Mouse (Mus musculus) olfactory bulb, adult 2 months (tissue): Measurements from ENCODE around the gene Rhox11.

Source experiments
- CTCF ChIP-seq: fragments of 200-500 bp; IDR thresholded peaks from 2 replicates; pipeline ENCODE4 v1.5.1; 2012; ENCODE audit warnings: low read depth, mild to moderate bottlenecking, low read length, moderate library complexity; ENCODE audit not compliant: insufficient read depth
- POLR2A ChIP-seq: fragments of 200-500 bp; IDR thresholded peaks from 2 replicates; pipeline ENCODE4 v1.6.1; 2012; ENCODE audit warnings: mild to moderate bottlenecking, low read depth, low read length, moderate library complexity; ENCODE audit not compliant: insufficient read depth

DNA sequence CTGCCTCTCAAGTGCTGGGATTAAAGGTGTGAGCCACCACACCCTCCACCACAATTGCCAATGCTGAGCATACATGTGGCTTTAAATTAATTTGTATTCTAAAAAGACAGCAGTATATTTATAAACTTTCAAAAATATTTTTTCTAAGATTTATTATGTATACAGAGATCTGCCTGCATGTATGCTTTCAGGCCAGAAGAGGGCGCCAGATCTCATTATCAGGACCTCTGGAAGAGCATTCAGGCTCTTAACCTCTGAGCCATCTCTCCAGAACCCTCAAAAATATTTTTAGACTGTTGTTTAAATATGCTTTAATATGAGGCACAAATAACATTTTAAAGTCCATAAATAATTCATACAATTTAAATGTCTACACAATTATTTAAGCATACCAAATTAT lies 23.4 kb downstream of the Rhox11 start:
- TF ChIP-seq POLR2A, result no peak
- no peak for TF ChIP-seq CTCF
